Mouse (Mus musculus) lung, postnatal 36 days (tissue): Measurements from ENCODE around the gene Crispld2.

Experiments used
- DNase-seq: peaks from one replicate; pipeline ENCODE4 v3.0.0; 2022; ENCODE audit warnings: mixed read lengths

Crispld2 gene

GRCm38 (mm10) chr8:120001712-120002111, 9.5 kb downstream of the Crispld2 start:
- peak; percentile 76 for DNase-seq

- no peak for DNase-seq
These were observed 10.1 kb downstream of the Crispld2 start for GRCm38 (mm10) chr8:120002348-120002747.

GRCm38 (mm10) chr8:120004154-120004702, 12.0 kb downstream of the Crispld2 start:
- peak; percentile 82 for DNase-seq

DNA sequence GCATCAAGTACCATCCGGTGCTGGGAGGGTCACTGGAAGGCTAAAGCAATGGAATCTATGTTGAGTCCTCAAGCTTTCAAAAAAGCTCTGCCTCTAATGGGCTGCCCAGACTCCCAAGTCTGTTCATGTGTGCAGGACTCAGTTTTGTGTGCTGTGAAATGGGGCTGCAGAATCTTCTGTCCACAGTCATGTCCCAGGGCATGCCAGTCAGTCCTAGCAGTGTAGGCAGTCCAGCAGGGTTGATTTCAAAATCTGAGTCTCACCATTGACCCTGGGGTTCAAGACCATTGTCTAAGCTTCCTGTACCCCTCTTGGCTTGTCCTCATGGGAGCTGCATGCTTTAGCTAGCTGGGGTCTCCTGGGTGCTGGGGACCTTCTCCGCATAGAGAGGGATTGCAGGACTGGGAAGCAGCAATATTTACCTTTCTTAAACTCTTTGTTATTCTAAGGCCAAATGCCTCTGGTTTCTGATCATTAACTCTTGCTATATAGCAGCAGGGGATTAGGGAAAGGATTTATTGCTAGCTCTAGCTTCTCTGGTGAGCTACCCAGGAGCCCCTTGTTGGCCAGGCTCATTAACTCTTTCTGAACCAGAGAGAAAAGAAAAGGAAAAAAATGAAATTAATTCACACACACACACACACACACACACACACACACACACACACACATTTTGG, 12.6 kb downstream of the Crispld2 start:
- no peak for DNase-seq

DNA sequence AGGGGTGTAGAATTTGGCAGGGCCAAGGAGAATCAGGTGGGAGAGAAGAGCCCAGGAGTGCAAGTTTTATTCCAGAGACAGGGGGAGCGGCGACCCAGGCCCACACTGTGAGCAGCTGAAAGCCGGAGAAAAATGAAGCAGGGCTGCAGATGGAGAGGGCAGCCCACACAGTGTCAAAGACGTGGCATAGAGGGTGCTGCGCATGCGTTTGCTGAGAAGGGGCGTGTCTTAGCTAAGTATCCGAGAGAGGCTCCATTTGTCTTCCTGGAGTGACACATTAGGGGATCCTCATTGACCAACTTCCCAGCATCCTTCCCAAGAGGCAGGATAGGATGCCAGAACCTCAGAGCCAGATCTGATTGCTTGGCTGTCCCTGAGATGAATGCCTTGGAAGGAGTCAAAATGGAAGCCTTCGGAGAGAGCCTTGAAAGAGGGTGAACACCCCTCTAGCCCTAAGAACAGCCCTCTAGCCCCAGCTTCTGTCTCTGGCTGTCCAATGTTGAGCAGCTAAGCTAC, 14.5 kb downstream of the Crispld2 start:
- DNase-seq, result no peak

GRCm38 (mm10) chr8:120007178-120007577, 14.9 kb downstream of the Crispld2 start:
- no peak for DNase-seq

- DNase-seq, result no peak
These were observed 17.0 kb downstream of the Crispld2 start for GRCm38 (mm10) chr8:120009284-120009683.

- DNase-seq, result no peak
These were observed 20.3 kb downstream of the Crispld2 start for GRCm38 (mm10) chr8:120012491-120012890.

DNA sequence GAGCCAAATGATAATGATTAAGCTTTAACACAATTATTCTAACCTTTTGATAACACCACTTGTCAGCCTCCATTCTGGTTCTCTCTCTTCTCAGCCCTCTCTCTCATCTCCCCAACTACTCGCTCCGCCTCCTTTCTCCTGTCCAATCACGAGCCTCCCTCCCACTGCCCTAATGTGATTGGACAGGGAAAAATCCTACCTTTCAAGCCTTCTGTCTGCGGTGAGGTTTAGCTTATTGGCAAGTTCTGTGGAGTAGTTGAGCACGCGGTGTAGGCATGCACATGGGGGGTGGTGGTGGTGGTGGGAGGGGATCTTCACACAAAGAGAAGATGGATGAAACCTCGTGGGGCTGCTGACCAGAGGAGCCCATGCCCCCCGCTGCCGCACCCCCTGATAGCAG, 20.7 kb downstream of the Crispld2 start:
- no peak for DNase-seq

GRCm38 (mm10) chr8:120014267-120015023, 22.2 kb downstream of the Crispld2 start:
- DNase-seq, result no peak

DNA sequence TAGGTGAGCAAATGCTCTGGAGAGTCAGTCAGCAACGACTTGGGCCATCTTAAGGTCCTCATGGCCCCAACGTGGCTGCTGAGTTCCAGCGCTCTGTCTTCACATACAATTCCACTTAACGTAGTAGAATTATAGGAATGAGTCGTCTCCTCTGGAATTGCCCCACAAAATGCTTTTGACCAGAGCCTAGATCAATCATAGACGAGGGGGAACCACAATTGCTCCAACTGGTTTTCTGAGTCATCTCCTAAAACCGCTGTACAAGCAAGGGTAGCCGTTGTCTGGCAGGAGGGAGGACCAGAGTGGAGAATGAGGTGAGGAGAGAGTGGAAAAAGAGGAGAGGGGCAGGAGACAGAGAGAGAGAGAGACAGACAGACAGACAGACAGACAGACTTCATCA, 23.7 kb downstream of the Crispld2 start:
- DNase-seq, result no peak

DNA sequence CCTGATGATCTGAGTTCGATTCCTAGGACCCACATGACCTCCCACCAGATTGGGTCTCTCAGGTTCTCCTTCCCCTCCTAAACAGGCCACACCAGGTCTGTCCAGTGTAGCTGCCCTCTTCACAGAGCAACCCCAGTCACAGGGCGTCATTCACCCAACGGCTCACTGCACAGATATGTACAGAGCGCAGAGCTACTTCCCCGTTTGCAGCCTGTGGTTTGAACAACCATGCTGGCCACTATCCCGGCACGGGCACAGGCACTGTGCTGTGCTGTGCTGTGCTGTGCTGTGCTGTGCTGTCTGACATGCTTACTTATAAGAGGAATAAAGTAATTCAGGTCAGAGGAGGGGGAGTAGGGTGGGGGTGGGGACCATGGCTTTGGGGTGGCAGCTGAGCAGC, 24.2 kb downstream of the Crispld2 start:
- no peak for DNase-seq

DNA sequence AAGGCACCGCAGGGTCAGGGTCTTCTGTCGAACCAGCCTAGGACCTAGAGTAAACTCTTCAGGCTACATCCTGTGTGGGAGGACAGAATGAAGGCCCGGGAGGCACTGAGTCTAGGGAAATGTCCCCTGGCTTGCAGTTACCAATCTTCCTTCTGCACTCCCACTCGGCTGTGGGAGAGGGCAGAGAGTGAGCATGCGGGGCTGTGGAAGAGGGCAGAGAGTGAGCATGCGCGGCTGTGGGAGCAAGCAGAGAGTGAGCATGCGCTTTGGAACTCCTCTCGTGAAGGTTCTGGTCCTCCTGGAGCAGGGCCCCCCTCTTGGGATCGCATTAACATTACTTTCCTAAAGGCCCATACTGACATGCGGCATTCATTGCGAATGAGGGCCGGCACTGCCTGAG, 25.1 kb downstream of the Crispld2 start:
- no peak for DNase-seq

- DNase-seq, result no peak
These were observed 25.5 kb downstream of the Crispld2 start for GRCm38 (mm10) chr8:120017786-120018185.

DNA sequence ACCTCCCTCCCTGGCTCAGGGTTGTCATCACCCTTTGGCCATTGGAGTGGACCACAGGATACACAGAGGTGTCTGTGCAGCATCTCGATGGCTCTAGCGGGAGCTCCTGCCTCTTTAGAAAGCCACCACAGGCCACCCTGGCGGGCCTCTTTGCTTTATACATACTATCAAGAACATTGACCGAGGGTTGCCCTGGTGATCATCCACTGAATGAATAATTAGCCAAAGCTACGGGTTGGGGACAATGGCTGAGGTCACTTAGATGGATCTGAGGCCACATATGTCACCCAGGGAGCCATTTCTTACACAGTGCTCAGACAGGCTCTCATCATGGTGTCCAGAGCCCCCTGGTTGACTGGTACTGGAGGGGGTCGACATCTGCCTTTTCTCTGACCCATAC, 26.1 kb downstream of the Crispld2 start:
- no peak for DNase-seq

GRCm38 (mm10) chr8:120019297-120019696, 27.1 kb downstream of the Crispld2 start:
- DNase-seq, result no peak

DNA sequence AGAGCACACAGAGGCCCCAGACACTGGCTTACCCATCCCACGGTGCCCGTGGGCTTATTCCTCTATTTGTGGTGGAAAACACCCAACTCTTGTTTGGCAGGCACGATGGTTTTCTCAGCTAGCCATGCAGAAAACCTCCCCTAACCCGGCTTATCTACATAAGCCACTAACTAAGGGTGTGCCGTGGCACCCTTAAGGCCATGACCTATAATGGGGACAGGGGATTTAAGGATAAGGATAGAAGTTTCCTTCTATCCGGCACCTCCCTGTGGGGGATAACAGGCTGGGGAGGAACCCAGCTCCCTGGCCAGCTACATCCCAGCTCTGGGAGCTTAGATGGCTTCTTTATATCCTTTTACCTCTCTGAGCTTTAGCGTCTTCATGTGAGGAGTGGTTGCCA, 28.1 kb downstream of the Crispld2 start:
- DNase-seq, result no peak

DNA sequence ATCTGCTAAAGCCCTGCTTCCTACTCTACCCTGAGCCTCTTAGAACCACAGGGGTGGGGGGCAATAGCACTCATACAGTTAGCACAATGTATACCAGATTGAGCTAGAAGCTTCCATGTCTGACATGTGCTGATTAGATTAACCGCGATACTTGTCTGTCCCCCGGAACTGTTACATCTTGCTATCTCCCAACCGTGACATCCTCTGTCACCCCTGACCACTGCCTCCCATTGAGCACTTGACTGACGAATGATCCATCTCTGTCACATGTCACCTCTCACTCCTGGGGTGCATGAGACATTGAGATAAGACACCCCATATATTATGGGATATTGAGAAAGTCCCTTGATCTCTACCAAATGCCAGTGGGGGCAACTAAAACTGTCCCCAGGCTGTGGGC, 34.0 kb downstream of the Crispld2 start:
- no peak for DNase-seq

DNA sequence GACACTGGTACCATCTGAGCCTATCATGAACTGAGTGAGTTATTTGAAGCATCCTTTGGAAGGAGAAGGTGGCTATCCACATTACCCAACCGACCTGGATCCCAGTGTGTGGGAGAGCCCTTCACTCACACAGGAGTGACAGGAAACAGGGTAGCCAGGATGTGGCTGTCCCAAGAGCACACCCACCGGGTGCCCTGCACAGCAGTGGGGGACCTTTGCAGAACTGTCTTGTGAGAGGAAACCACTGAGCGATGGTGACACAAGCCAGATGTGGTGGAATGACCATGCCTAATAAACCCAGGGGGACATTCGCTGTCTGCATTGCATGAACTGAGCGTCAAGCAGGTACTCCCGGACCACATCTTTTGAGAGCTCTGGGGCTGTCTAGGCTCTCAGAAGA, 34.8 kb downstream of the Crispld2 start:
- no peak for DNase-seq

DNA sequence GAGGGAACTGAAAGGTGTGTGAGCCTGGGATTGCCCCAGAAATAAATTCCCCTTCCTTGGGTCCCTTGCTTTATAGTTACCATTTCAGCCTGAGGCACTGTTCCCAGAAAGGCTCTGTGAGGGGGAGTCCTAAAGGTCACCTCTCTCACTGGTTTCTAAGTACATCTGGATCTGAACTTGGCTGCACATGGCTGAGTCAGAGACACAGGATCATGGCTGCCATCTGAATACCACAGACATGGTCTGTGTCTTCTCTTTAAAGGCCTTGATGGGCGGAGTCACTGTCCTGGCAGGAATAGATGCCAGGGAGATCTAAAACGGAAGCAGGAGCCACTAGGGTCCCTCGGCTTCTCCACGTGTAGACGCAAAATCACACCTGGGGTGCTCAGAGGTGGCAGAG, 38.2 kb downstream of the Crispld2 start:
- DNase-seq, result no peak

DNA sequence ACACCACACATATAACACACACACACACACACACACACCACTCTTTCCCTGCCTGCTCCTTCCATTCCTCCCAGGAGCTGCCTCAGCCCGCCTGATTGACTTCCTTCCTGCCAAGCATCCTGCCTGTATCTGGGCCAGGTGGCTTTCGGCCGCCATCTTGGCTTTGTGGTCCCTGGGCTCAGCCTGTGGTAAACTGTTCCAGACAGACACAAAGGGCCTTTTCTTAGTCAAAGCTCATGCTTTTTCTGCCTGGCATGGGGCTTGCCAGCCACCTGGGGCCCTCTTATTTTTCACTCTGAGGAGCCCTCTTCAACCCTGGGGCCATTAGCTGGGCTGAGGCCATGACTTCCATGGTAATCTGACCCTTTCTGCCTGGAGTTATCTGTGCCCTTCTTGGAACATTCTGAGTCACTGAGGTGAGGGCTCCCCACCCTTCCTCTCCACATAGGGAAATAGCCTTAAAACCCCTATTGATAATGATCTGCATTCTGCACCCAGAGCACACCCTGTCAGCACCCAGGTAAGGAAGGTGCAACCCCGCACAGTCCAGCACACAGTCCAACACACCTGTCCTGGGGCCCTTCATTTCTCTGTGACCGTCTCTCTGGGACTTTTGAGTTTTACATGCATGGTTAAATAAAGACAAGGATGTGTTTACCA, 40.4 kb downstream of the Crispld2 start:
- no peak for DNase-seq

GRCm38 (mm10) chr8:120034471-120034870, 42.2 kb downstream of the Crispld2 start:
- DNase-seq, result peak; percentile 27

DNA sequence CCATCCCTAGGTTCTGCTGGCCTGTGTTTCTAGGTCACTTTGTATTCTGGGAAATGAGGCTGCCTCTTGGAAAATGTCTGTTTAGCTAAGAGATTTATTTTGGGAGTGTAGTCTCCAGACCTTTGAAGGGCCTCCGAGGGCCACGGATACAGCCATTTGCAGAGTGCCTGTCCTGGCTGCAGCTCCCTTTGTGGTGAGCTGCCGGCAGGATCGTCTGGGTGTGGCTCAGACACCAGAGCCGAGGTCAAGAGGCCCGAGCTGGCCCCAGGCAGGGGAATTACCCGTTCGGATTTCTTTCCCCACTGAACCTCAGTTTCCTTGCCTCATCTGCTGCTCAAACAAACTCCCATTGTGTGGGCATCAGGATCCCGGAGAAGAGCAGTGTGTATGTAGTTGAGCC, 43.9 kb downstream of the Crispld2 start:
- peak; percentile 20 for DNase-seq

DNA sequence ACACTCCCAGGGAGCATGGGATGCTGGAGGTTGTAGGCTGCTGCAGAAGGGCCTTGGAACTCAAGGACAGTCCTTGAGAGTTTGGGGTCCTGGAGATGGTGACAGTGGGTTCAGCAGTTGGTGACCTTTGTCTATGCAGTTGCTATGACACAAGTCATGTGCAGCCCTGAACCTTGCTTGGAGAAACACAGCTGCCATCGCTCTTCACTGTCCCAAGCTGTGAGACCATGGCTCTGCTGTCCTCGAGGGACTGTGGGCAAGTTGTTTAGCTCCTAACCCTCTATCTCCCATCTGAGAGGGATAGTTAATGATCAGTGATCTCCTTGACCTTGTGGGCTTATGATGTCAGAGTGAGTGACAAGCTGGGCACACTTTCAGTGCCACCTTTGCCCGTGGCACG, 44.3 kb downstream of the Crispld2 start:
- DNase-seq, result no peak
